Mouse (Mus musculus) T-helper 1 cell (primary cell): Measurements from ENCODE around the gene Gm4297.

Experiments used
- in situ Hi-C: fragments of 300-600 bp; cut with MboI, MseI; formaldehyde crosslinking; loops from one replicate; pipeline ENCODE4 v1.15.1; 2025; ENCODE audit warnings: high pct_unique_total_duplicates

Gm4297 gene

DNA sequence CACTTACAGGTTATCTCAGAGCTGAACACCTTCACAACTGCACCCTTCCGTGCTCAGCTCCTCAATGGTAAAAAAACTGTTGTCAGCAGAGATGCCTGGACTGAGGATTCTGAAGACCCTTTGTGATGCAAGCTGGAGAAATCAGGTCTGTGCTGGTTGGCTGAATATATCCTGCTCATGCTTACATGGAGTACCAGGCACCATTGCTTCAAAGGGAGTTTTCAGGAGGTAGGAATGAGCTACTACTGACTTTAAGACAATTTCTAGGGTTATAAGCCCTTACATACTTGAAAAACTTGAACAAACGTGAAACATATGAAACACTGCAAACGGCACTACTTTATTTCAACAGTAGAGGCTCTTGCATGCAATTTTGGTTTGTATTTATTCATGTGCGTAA, at the start of gene Gm4297:
Gene Gm4297 (minus strand): TSS at position 101 of the 400 bp plus-strand sequence.
- in situ Hi-C loops, result loop anchor here (25.0 kb wide), 2 partner anchors 1063 to 1738 kb away; partner anchors contain the start of gene Gm2030
